Mouse (Mus musculus) neural tube, embryonic 13.5 days (tissue): Measurements from ENCODE around the gene Gm6793. TPM values are rescaled to one million over a fixed set of nuclear protein-coding genes. Genes with fewer than 3 reads are reported as not detected.
A peak's percentile ranks its signal among the peaks of the same experiment; 100 is the strongest.

Source experiments
- ATAC-seq: fragments of 200-750 bp; cut with Nextera tagmentation; 2 replicates; pipeline ENCODE4 v1.8.0; 2017; ENCODE audit warnings: low read depth, mild to moderate bottlenecking, moderate TSS enrichment, moderate library complexity
- H3K27ac ChIP-seq: fragments of 300-500 bp; sonication (generic); replicated peaks from 2 replicates; pipeline ENCODE4 v1.5.1; 2015; ENCODE audit warnings: moderate library complexity, mild to moderate bottlenecking, inconsistent platforms
- H3K27me3 ChIP-seq: fragments of 300-500 bp; sonication (generic); 2 replicates; pipeline ENCODE4 v1.6.1; 2015; ENCODE audit warnings: mild to moderate bottlenecking, inconsistent platforms
- H3K36me3 ChIP-seq: fragments of 300-500 bp; sonication (generic); 2 replicates; pipeline ENCODE4 v1.6.1; 2015; ENCODE audit warnings: mild to moderate bottlenecking, inconsistent platforms
- H3K4me1 ChIP-seq: fragments of 300-500 bp; sonication (generic); replicated peaks from 2 replicates; pipeline ENCODE4 v1.6.1; 2015; ENCODE audit warnings: inconsistent platforms
- H3K4me2 ChIP-seq: fragments of 300-500 bp; sonication (generic); 2 replicates; pipeline ENCODE4 v1.6.1; 2015; ENCODE audit warnings: inconsistent platforms, mild to moderate bottlenecking, moderate library complexity
- H3K4me3 ChIP-seq: fragments of 300-500 bp; sonication (generic); 2 replicates; pipeline ENCODE4 v1.5.1; 2015; ENCODE audit warnings: mild to moderate bottlenecking, inconsistent platforms
- H3K9ac ChIP-seq: fragments of 300-500 bp; sonication (generic); 2 replicates; pipeline ENCODE4 v1.6.1; 2015; ENCODE audit warnings: moderate library complexity, mild to moderate bottlenecking, inconsistent platforms
- H3K9me3 ChIP-seq: fragments of 300-500 bp; sonication (generic); 2 replicates; pipeline ENCODE4 v1.6.1; 2016; ENCODE audit warnings: inconsistent platforms
- WGBS: fragments of 180-500 bp; shearing (Covaris S2); methylation state at CpG from one replicate; pipeline ENCODE4 v1.1.7; 2015; 5-methylcytosine and 5-hydroxymethylcytosine counted together
- polyA plus RNA-seq: library from polyadenylated mRNA; unstranded; fragments of >200 nt; fragmentation: Nextera tagmentation; extraction: Ambion mirVana; gene quantifications from 2 replicates; pipeline ENCODE4 v1.2.1, GENCODE M21; 2015

Gene Gm6793
- polyA plus RNA-seq, 1 experiment from 2014 or later, result 0.52 TPM

DNA sequence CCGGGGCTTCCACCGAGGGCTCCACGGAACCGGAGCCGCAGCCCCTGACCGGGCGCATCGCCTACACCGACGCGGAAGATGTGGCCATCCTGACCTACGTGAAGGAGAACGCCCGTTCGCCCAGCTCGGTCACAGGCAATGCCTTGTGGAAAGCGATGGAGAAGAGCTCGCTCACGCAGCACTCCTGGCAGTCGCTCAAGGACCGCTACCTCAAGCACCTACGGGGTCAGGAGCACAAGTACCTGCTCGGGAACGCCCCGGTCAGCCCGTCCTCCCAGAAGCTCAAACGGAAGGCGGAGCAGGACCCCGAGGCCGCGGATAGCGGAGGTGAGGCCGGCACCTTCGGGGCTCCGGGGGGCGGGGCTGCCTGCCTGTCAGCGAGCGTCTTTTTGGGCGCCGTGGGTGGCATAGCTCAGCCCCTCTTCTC lies 3.0 kb downstream of the Gm6793 start:
- Histone ChIP-seq H3K4me2 (peak overlapping the region; percentile 96), H3K27ac (peak overlapping the region; percentile 84), H3K4me3 (peak overlapping the region; percentile 99), H3K4me1 (peaks cover 26% of the 10 kb centered on the region), H3K9ac (peak overlapping the region; percentile 95), H3K9me3 (no peaks in the 10 kb centered on the region), H3K36me3 (peaks cover 19% of the 10 kb centered on the region), H3K27me3 (no peaks in the 10 kb centered on the region)
- WGBS, result under 1% methylated on average over 40 of the region's 40 CpGs
- ATAC-seq, result peak; percentile 61

- peak within 1 kb of the TSS; percentile 84 for H3K27ac ChIP-seq
- no peaks in the 10 kb centered on the region for H3K27me3 ChIP-seq
- peak within 1 kb of the TSS; percentile 99 for H3K4me3 ChIP-seq
- H3K4me1 ChIP-seq, result peaks cover 26% of the 10 kb centered on the region
- ATAC-seq, result peak; percentile 93
- H3K36me3 ChIP-seq, result peaks cover 13% of the 10 kb centered on the region
- H3K9me3 ChIP-seq, result no peaks in the 10 kb centered on the region
- H3K9ac ChIP-seq, result peak within 1 kb of the TSS; percentile 95
- under 1% methylated on average over 61 of the region's 61 CpGs for WGBS
- peak within 1 kb of the TSS; percentile 96 for H3K4me2 ChIP-seq
Observed at GRCm38 (mm10) chr8:112010997-112011815, 3.6 kb downstream of the Gm6793 start, which contains the start of the genes Kars and Terf2ip. Gene Kars, minus strand, starts transcription at chr8:112011323. Gene Terf2ip, plus strand, starts transcription at chr8:112011398.

- Histone ChIP-seq H3K27me3 (no peaks in the 10 kb centered on the region), H3K36me3 (peaks cover 13% of the 10 kb centered on the region), H3K9ac (no peak overlapping the region), H3K4me3 (no peak overlapping the region; the same call in 1 of the 2 replicates), H3K4me1 (peaks cover 26% of the 10 kb centered on the region), H3K9me3 (no peaks in the 10 kb centered on the region), H3K4me2 (no peak overlapping the region), H3K27ac (no peak overlapping the region)
- ATAC-seq, result no peak
- WGBS, result 92% methylated on average over 7 of the region's 7 CpGs
Observed at GRCm38 (mm10) chr8:112009558-112009957, 5.3 kb downstream of the Gm6793 start.

DNA sequence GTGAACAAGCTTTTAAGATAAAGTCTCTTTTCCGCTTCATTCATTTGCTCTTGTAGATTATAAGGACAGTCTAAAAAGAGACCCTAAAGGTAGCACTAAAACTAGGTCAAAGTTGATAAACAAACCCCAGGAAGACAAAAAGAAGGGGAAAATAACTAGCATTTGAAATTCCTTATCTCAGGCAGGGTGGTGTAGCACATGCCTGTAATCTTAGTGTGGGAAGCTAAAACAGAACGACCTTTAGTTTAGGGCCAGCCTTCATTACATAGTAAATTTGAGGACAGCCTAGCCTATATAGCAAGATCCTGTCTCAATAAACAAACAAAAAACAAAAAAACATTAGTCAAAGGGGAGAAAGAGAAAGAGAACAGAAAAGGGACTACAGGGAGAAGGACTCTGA lies 7.2 kb downstream of the Gm6793 start:
- Histone ChIP-seq H3K27ac (no peak overlapping the region), H3K9me3 (no peaks in the 10 kb centered on the region), H3K4me2 (no peak overlapping the region), H3K9ac (no peak overlapping the region), H3K4me1 (peaks cover 19% of the 10 kb centered on the region), H3K36me3 (peaks cover 30% of the 10 kb centered on the region), H3K27me3 (no peaks in the 10 kb centered on the region), H3K4me3 (no peak overlapping the region)
- 98% methylated on average over 2 of the region's 2 CpGs for WGBS
- no peak for ATAC-seq

GRCm38 (mm10) chr8:112005601-112006000 lies 9.2 kb downstream of the Gm6793 start:
- WGBS, result 95% methylated on average over 6 of the region's 6 CpGs
- ATAC-seq, result no peak
- H3K4me1 ChIP-seq, result peaks cover 12% of the 10 kb centered on the region
- no peak overlapping the region for H3K27ac ChIP-seq
- no peak overlapping the region for H3K9ac ChIP-seq
- no peaks in the 10 kb centered on the region for H3K9me3 ChIP-seq
- no peaks in the 10 kb centered on the region for H3K27me3 ChIP-seq
- no peak overlapping the region for H3K4me3 ChIP-seq
- H3K4me2 ChIP-seq, result no peak overlapping the region
- peaks cover 51% of the 10 kb centered on the region for H3K36me3 ChIP-seq

- Histone ChIP-seq H3K36me3 (peaks cover 59% of the 10 kb centered on the region), H3K27ac (no peak overlapping the region), H3K9ac (no peak overlapping the region), H3K9me3 (no peaks in the 10 kb centered on the region), H3K27me3 (no peaks in the 10 kb centered on the region), H3K4me1 (peaks cover 3% of the 10 kb centered on the region), H3K4me3 (no peak overlapping the region), H3K4me2 (no peak overlapping the region)
- ATAC-seq, result no peak
Observed at GRCm38 (mm10) chr8:112004754-112005153, 10.1 kb downstream of the Gm6793 start.

- Histone ChIP-seq H3K9ac (no peak overlapping the region), H3K36me3 (peaks cover 67% of the 10 kb centered on the region), H3K4me3 (peak overlapping the region; percentile 84; the same call in 1 of the 2 replicates), H3K27me3 (no peaks in the 10 kb centered on the region), H3K4me2 (peak overlapping the region; percentile 76; the same call in 1 of the 2 replicates), H3K9me3 (no peaks in the 10 kb centered on the region), H3K27ac (no peak overlapping the region), H3K4me1 (peaks cover 8% of the 10 kb centered on the region)
- 67% methylated on average over 3 of the region's 3 CpGs for WGBS
- no peak for ATAC-seq
Observed at GRCm38 (mm10) chr8:111992703-111993039, 22.2 kb downstream of the Gm6793 start.

- peaks cover 67% of the 10 kb centered on the region for H3K36me3 ChIP-seq
- peaks cover 8% of the 10 kb centered on the region for H3K4me1 ChIP-seq
- H3K4me3 ChIP-seq, result peak within 1 kb of the TSS; percentile 84
- peak within 1 kb of the TSS; percentile 81 for H3K9ac ChIP-seq
- WGBS, result 5% methylated on average over 33 of the region's 33 CpGs
- no peaks in the 10 kb centered on the region for H3K27me3 ChIP-seq
- H3K9me3 ChIP-seq, result no peaks in the 10 kb centered on the region
- peak within 1 kb of the TSS; percentile 76 for H3K4me2 ChIP-seq
- peak; percentile 97 for ATAC-seq
- peak within 1 kb of the TSS; percentile 56; the same call in 1 of the 2 replicates for H3K27ac ChIP-seq
Observed at GRCm38 (mm10) chr8:111992013-111992702, 22.7 kb downstream of the Gm6793 start, which contains the start of gene Adat1. Gene Adat1, minus strand, starts transcription at chr8:111992302.

GRCm38 (mm10) chr8:111991278-111991677 lies 23.6 kb downstream of the Gm6793 start:
- H3K4me3 ChIP-seq, result peak overlapping the region; percentile 84
- WGBS, result 69% methylated on average over 8 of the region's 8 CpGs
- no peak for ATAC-seq
- peak overlapping the region; percentile 76 for H3K4me2 ChIP-seq
- no peaks in the 10 kb centered on the region for H3K27me3 ChIP-seq
- peaks cover 62% of the 10 kb centered on the region for H3K36me3 ChIP-seq
- H3K9ac ChIP-seq, result peak overlapping the region; percentile 81
- no peaks in the 10 kb centered on the region for H3K9me3 ChIP-seq
- peaks cover 8% of the 10 kb centered on the region for H3K4me1 ChIP-seq
- H3K27ac ChIP-seq, result no peak overlapping the region

DNA sequence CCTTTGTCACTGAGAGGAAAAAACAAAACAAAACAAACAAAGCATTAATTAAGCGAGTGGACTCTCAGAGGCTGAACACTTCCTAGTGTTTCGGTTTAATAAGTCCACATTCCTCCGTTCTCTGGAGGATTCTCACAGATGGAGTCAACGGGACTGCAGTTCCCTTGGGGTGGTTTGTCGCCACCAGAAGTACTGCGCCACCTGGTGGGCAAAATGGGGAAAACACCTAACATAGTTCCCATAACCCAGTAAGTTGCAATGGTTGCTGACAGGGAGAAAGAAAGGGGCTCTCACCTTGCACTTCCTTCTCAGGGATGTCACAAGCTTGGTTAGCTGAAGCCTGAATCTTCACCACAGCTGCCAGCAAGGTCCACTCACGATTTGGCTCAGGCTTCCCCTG lies 24.9 kb downstream of the Gm6793 start:
- H3K27ac ChIP-seq, result no peak overlapping the region
- no peaks in the 10 kb centered on the region for H3K27me3 ChIP-seq
- peaks cover 53% of the 10 kb centered on the region for H3K36me3 ChIP-seq
- peaks cover 8% of the 10 kb centered on the region for H3K4me1 ChIP-seq
- H3K9me3 ChIP-seq, result no peaks in the 10 kb centered on the region
- no peak overlapping the region for H3K4me3 ChIP-seq
- ATAC-seq, result no peak
- WGBS, result 16% methylated on average over 7 of the region's 7 CpGs
- no peak overlapping the region for H3K9ac ChIP-seq
- H3K4me2 ChIP-seq, result no peak overlapping the region

DNA sequence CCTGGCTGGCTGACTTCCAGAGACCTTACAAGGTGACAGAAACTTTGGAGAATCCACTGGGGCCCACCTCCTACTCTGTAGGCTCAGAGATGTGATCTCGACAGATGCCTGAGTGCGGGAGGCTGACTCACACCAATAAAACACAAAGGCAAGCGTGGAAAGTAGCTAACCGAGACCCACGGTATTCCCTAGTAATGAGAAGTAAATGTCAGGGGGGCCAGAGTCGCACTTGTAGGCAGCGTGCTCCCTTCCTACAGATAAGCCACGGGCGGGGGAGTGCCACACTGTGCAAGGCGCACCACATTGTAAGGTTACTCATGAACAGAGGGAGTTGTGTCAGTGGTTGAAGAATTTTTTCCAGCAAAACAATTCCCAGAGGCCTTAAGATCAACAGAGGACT lies 30.3 kb downstream of the Gm6793 start:
- Histone ChIP-seq H3K4me2 (no peak overlapping the region), H3K27ac (no peak overlapping the region), H3K36me3 (peaks cover 48% of the 10 kb centered on the region), H3K9me3 (no peaks in the 10 kb centered on the region), H3K27me3 (no peaks in the 10 kb centered on the region), H3K4me3 (no peak overlapping the region), H3K9ac (no peak overlapping the region), H3K4me1 (no peaks in the 10 kb centered on the region)
- 85% methylated on average over 10 of the region's 10 CpGs for WGBS
- ATAC-seq, result no peak

DNA sequence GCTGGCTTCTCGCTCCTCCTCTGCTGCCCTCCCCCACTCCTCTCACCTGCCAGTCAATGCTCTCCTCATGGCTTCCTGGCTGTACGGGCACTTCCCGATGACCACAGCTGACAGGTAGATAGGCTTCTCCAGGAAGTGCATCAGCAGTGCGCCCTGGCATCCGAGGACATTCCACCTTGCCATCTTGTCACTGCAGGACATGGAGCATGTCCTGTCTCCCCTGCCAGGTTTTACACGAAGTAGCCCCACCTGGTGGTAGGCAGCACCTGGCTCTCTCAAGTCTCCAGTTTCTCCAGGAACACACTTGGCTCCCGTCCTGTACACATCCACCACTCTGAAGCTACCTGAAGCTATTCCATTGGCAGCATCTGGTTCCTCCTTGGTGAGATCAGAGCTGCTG lies 32.7 kb downstream of the Gm6793 start:
- no peaks in the 10 kb centered on the region for H3K4me1 ChIP-seq
- no peak for ATAC-seq
- H3K4me3 ChIP-seq, result no peak overlapping the region
- peaks cover 38% of the 10 kb centered on the region for H3K36me3 ChIP-seq
- no peaks in the 10 kb centered on the region for H3K27me3 ChIP-seq
- no peak overlapping the region for H3K4me2 ChIP-seq
- H3K27ac ChIP-seq, result no peak overlapping the region
- H3K9ac ChIP-seq, result no peak overlapping the region
- H3K9me3 ChIP-seq, result no peaks in the 10 kb centered on the region
- 84% methylated on average over 7 of the region's 7 CpGs for WGBS
